26 mouse cellular contexts compared by ENCODE assay signal in the genomic region with DNA sequence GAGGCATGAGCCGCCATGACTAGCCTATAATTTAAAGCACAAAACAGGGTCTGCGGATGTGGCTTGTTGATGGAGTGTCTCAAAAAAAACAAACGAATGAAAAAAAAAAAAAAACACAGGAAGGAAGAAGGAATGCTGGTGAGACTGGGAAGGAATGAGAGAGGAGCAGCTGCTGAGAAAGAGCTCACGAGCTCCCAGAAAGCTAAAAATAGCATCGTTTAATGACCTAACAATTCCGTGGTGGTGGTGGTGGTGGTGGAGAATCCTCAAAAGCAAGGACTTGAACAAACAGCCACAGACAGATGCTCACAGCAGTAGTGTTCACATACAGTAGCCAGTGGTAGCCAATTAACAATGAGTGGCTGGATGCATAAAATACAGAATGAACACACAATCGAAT. TPM values are rescaled to one million over a fixed set of nuclear protein-coding genes. Genes with fewer than 3 reads are reported as not detected.
A peak's percentile ranks its signal among the peaks of the same experiment; 100 is the strongest.
DNase-seq lines count a peak whose midpoint lies in the region; ATAC-seq and TF ChIP-seq lines count a peak whose summit lies in the region.
"Had no signal": no experiment of that assay in that cellular context is flagged by ENCODE, and none has a peak within 500 bp of the region (broad histone marks: within the 10 kb centered on the region; RNA-seq: fewer than 3 reads in every experiment).

No protein-coding gene starts in this region.

- H3K36me3 ChIP-seq in intestine, embryonic 16.5 days (ENCODE audit: control insufficient read depth, insufficient read depth, low read length), result no peaks in the 10 kb centered on the region
- no peaks in the 10 kb centered on the region for H3K36me3 ChIP-seq in intestine, postnatal 0 days (ENCODE audit: control insufficient read depth, insufficient read depth)
- no peaks in the 10 kb centered on the region for H3K36me3 ChIP-seq in kidney, postnatal 0 days (ENCODE audit: insufficient read depth, low read length)
- H3K36me3 ChIP-seq: forebrain, embryonic 10.5 days; G1E; heart, embryonic 10.5 days; heart, embryonic 13.5 days; hindbrain, embryonic 13.5 days had no signal

- H3K4me2 ChIP-seq in intestine, embryonic 16.5 days (ENCODE audit: low read depth, low read length), result no peak overlapping the region
- H3K4me2 ChIP-seq in intestine, postnatal 0 days (replicated peaks; ENCODE audit: low read depth), result no peak overlapping the region
- no peak overlapping the region for H3K4me2 ChIP-seq in kidney, postnatal 0 days (ENCODE audit: low read length)
- H3K4me2 ChIP-seq: forebrain, embryonic 13.5 days; heart, embryonic 13.5 days; hindbrain, embryonic 13.5 days had no signal

- 49% methylated on average over 7 of the region's 7 CpGs for WGBS in intestine, embryonic 16.5 days
- WGBS in intestine, postnatal 0 days, result 64% methylated on average over 7 of the region's 7 CpGs
- WGBS in kidney, postnatal 0 days, result 43% methylated on average over 7 of the region's 7 CpGs

- TF ChIP-seq POLR2A in brain, embryonic 14.5 days (IDR thresholded peaks at IDR 0.05; ENCODE audit: borderline replicate concordance, extremely low read depth, insufficient read depth, insufficient read length, poor library complexity, severe bottlenecking), result no peak

- H3K9ac ChIP-seq in intestine, embryonic 16.5 days (ENCODE audit: low read depth, low read length), result no peak overlapping the region
- no peak overlapping the region for H3K9ac ChIP-seq in intestine, postnatal 0 days (ENCODE audit: low read depth, low read length)
- no peak overlapping the region for H3K9ac ChIP-seq in kidney, postnatal 0 days (ENCODE audit: low read depth, low read length)
- H3K9ac ChIP-seq: forebrain, embryonic 13.5 days; heart, embryonic 13.5 days; hindbrain, embryonic 13.5 days had no signal

- H3K27me3 ChIP-seq in intestine, embryonic 16.5 days (replicated peaks; ENCODE audit: control insufficient read depth, insufficient read depth, low read length), result no peaks in the 10 kb centered on the region
- H3K27me3 ChIP-seq in intestine, postnatal 0 days (replicated peaks; ENCODE audit: control insufficient read depth, insufficient read depth, low read length), result no peaks in the 10 kb centered on the region
- no peaks in the 10 kb centered on the region for H3K27me3 ChIP-seq in kidney, postnatal 0 days (ENCODE audit: insufficient read depth, low read length)
- H3K27me3 ChIP-seq: forebrain, embryonic 13.5 days; heart, embryonic 13.5 days; hindbrain, embryonic 13.5 days had no signal

- TF ChIP-seq CTCF in intestine, postnatal 0 days (IDR thresholded peaks at IDR 0.05; ENCODE audit: low read depth), result no peak
- TF ChIP-seq CTCF in kidney, postnatal 0 days (IDR thresholded peaks at IDR 0.05; ENCODE audit: low read depth), result no peak
- no peak for TF ChIP-seq CTCF in brain, embryonic 14.5 days (IDR thresholded peaks at IDR 0.05; ENCODE audit: borderline replicate concordance, extremely low read depth, insufficient read depth, insufficient read length)

- no peak overlapping the region for H3K4me3 ChIP-seq in intestine, embryonic 16.5 days (ENCODE audit: low read length)
- H3K4me3 ChIP-seq in intestine, postnatal 0 days (ENCODE audit: low read depth, low read length), result no peak overlapping the region
- no peak overlapping the region for H3K4me3 ChIP-seq in kidney, postnatal 0 days (replicated peaks; ENCODE audit: low read depth, low read length)
- H3K4me3 ChIP-seq: forebrain, embryonic 10.5 days; forebrain, embryonic 13.5 days; heart, adult 2 months; heart, embryonic 10.5 days; heart, embryonic 13.5 days; hindbrain, embryonic 13.5 days had no signal

- peaks cover 11% of the 10 kb centered on the region for H3K4me1 ChIP-seq in intestine, embryonic 16.5 days (ENCODE audit: control insufficient read depth, insufficient read depth, low read length)
- no peaks in the 10 kb centered on the region for H3K4me1 ChIP-seq in intestine, postnatal 0 days (replicated peaks; ENCODE audit: control insufficient read depth, insufficient read depth, low read length)
- H3K4me1 ChIP-seq in kidney, postnatal 0 days (replicated peaks; ENCODE audit: insufficient read depth, low read length), result no peaks in the 10 kb centered on the region
- H3K4me1 ChIP-seq: forebrain, embryonic 13.5 days; hindbrain, embryonic 13.5 days had no signal

- ATAC-seq in intestine, embryonic 16.5 days, result no peak
- no peak for ATAC-seq in intestine, postnatal 0 days
- ATAC-seq in kidney, postnatal 0 days (replicated peaks; ENCODE audit: low FRiP score, low read depth), result no peak
- ATAC-seq: forebrain, embryonic 13.5 days; forebrain, embryonic 16.5 days; hindbrain, embryonic 16.5 days had no signal

- DNase-seq in kidney, postnatal 0 days (ENCODE audit: low spot score), result peak; percentile 62
- DNase-seq in kidney, postnatal 14 days, result no peak
- peak; percentile 42 for DNase-seq in brain, embryonic 14.5 days (ENCODE audit: low read depth)
- no peak for DNase-seq in cerebellum, postnatal 4 days (ENCODE audit: low spot score in 2 of 2)
- DNase-seq: adrenal gland, adult 2 months; adrenal gland, postnatal 14 days; cerebellum, adult 11-12 months; cerebellum, adult 8-10 months; cerebellum, postnatal 10 days; cerebellum, postnatal 36 days; gastrocnemius, postnatal 10 days; gastrocnemius, postnatal 36 days; heart, adult 2 months; heart, postnatal 14 days had no signal

- H3K9me3 ChIP-seq in intestine, embryonic 16.5 days (ENCODE audit: control insufficient read depth, low read length), result no peaks in the 10 kb centered on the region
- no peaks in the 10 kb centered on the region for H3K9me3 ChIP-seq in intestine, postnatal 0 days (ENCODE audit: control insufficient read depth)
- H3K9me3 ChIP-seq in kidney, postnatal 0 days (replicated peaks; ENCODE audit: low read length), result no peaks in the 10 kb centered on the region
- H3K9me3 ChIP-seq: forebrain, embryonic 10.5 days; G1E; heart, embryonic 13.5 days; hindbrain, embryonic 13.5 days had no signal

- H3K27ac ChIP-seq in intestine, embryonic 16.5 days (ENCODE audit: low read length), result 0 out of 2 replicates have a peak overlapping the region, but pooled peaks have one; percentile 23
- H3K27ac ChIP-seq in intestine, postnatal 0 days (ENCODE audit: low read depth, low read length), result no peak overlapping the region
- no peak overlapping the region for H3K27ac ChIP-seq in kidney, postnatal 0 days
- H3K27ac ChIP-seq: forebrain, embryonic 10.5 days; forebrain, embryonic 13.5 days; heart, adult 2 months; heart, embryonic 10.5 days; heart, embryonic 13.5 days; hindbrain, embryonic 13.5 days had no signal

RNA-seq across cellular contexts. Expression of a gene that starts 4.6 kb away (rescaled TPM):
- 1,904 and 2,500 TPM in 2 replicates for polyA plus RNA-seq in intestine, embryonic 16.5 days (2015; fragmentation: Nextera tagmentation; extraction: Ambion mirVana)
- polyA plus RNA-seq in intestine, postnatal 0 days (2015; fragmentation: Nextera tagmentation; extraction: Ambion mirVana), result 75.8 and 118 TPM in 2 replicates
- polyA plus RNA-seq in kidney, postnatal 0 days (2015; fragmentation: Nextera tagmentation; extraction: Ambion mirVana), result not detected in 2 replicates
- polyA plus RNA-seq in brain, embryonic 14.5 days (2012; rRNA removed), result 0.10 and 0.22 TPM in 2 replicates
- polyA plus RNA-seq: embryonic facial prominence, embryonic 11.5 days; embryonic facial prominence, embryonic 14.5 days; forebrain, embryonic 10.5 days; forebrain, embryonic 16.5 days; G1E; heart, embryonic 10.5 days; heart, embryonic 13.5 days; hindbrain, embryonic 13.5 days; hindbrain, embryonic 16.5 days had no signal

RNA-seq across cellular contexts. Expression of a gene that starts 48.2 kb away (rescaled TPM):
- polyA plus RNA-seq in intestine, embryonic 16.5 days (2015; fragmentation: Nextera tagmentation; extraction: Ambion mirVana), result 44.6 and 48.5 TPM in 2 replicates
- 38.8 and 41.1 TPM in 2 replicates for polyA plus RNA-seq in intestine, postnatal 0 days (2015; fragmentation: Nextera tagmentation; extraction: Ambion mirVana)
- polyA plus RNA-seq in kidney, postnatal 0 days (2015; fragmentation: Nextera tagmentation; extraction: Ambion mirVana), result 48.7 and 49.1 TPM in 2 replicates
- polyA plus RNA-seq in brain, embryonic 14.5 days (2012; rRNA removed), result 101 and 113 TPM in 2 replicates

RNA-seq across cellular contexts. Expression of a gene that starts 52.2 kb away (rescaled TPM):
- 12.6 and 16.0 TPM in 2 replicates for polyA plus RNA-seq in intestine, embryonic 16.5 days (2015; fragmentation: Nextera tagmentation; extraction: Ambion mirVana)
- 6.9 and 7.8 TPM in 2 replicates for polyA plus RNA-seq in intestine, postnatal 0 days (2015; fragmentation: Nextera tagmentation; extraction: Ambion mirVana)
- 15.9 and 17.2 TPM in 2 replicates for polyA plus RNA-seq in kidney, postnatal 0 days (2015; fragmentation: Nextera tagmentation; extraction: Ambion mirVana)
- polyA plus RNA-seq in brain, embryonic 14.5 days (2012; rRNA removed), result 25.6 and 25.9 TPM in 2 replicates

Comparison
In these comparisons a context has a peak if more than half of its experiments do, and no peak if none do; other contexts are left out.
1. DNase-seq: peak in kidney, postnatal 0 days (single experiment) and brain, embryonic 14.5 days (single experiment); none in kidney, postnatal 14 days (single experiment) and cerebellum, postnatal 4 days (0 of 2).
2. RNA of a gene that starts 4.6 kb away (polyA plus RNA-seq): 1,904 to 2,500 TPM in intestine, embryonic 16.5 days and 75.8 to 118 TPM in intestine, postnatal 0 days; 0.10 to 0.22 TPM in brain, embryonic 14.5 days and not detected in kidney, postnatal 0 days; every median in the first group is over 10 times any median in the second.